Mouse (Mus musculus) kidney, adult 8-10 months (tissue): ENCODE measurements around the gene Olfr462.
"Not testable (repeated sequence)": the region's sequence is repeated elsewhere in the genome, so short reads cannot be mapped to it uniquely, and the experiment has no call there.

Experiments used
- DNase-seq, 2 experiments: peaks; one replicate each; pipeline ENCODE4 v3.0.0; 2022

The Olfr462 gene

GRCm38 (mm10) chr11:87892168-87892567 is at the start of gene Olfr462:
Gene Olfr462 (minus strand): TSS chr11:87892268.
- DNase-seq: no peak

- no peak for DNase-seq
These were observed 43.4 kb upstream of the Olfr462 start for GRCm38 (mm10) chr11:87935467-87935866.

- DNase-seq: no peak
These were observed 41.7 kb upstream of the Olfr462 start for GRCm38 (mm10) chr11:87933731-87934130.

- DNase-seq: no peak
These were observed 38.3 kb upstream of the Olfr462 start for GRCm38 (mm10) chr11:87930348-87930747.

GRCm38 (mm10) chr11:87920966-87921365 is 28.9 kb upstream of the Olfr462 start, which contains the start of gene Olfr464:
Gene Olfr464 (minus strand): TSS chr11:87920967.
- DNase-seq: no peak

- DNase-seq: no peak
These were observed 28.2 kb upstream of the Olfr462 start for GRCm38 (mm10) chr11:87920301-87920700.

- DNase-seq: no peak
These were observed 23.9 kb upstream of the Olfr462 start for GRCm38 (mm10) chr11:87916005-87916404.

- no peak for DNase-seq
These were observed 12.3 kb upstream of the Olfr462 start for GRCm38 (mm10) chr11:87904331-87904730.

GRCm38 (mm10) chr11:87897287-87897686 is 5.2 kb upstream of the Olfr462 start, which contains the start of gene Olfr463:
Gene Olfr463 (minus strand): TSS chr11:87897387.
- DNase-seq: no peak

- DNase-seq: no peak
These were observed 7.2 kb downstream of the Olfr462 start for GRCm38 (mm10) chr11:87884856-87885255.

- DNase-seq: no peak
These were observed 8.6 kb downstream of the Olfr462 start for GRCm38 (mm10) chr11:87883493-87883892.

- no peak for DNase-seq
These were observed 10.4 kb downstream of the Olfr462 start for GRCm38 (mm10) chr11:87881714-87882113.

- DNase-seq: no peak
These were observed 12.2 kb downstream of the Olfr462 start for GRCm38 (mm10) chr11:87879826-87880225.

- no peak for DNase-seq
These were observed 16.6 kb downstream of the Olfr462 start, which contains the start of gene Epx for GRCm38 (mm10) chr11:87875436-87875835. Gene Epx (minus strand): TSS chr11:87875536.

GRCm38 (mm10) chr11:87871766-87872165 is 20.3 kb downstream of the Olfr462 start:
- DNase-seq: no peak

GRCm38 (mm10) chr11:87870096-87870495 is 22.0 kb downstream of the Olfr462 start:
- DNase-seq: no peak

GRCm38 (mm10) chr11:87866891-87867290 is 25.2 kb downstream of the Olfr462 start:
- not testable (repeated sequence) for DNase-seq

GRCm38 (mm10) chr11:87862805-87863204 is 29.3 kb downstream of the Olfr462 start:
- no peak for DNase-seq

- DNase-seq: no peak
These were observed 31.6 kb downstream of the Olfr462 start for GRCm38 (mm10) chr11:87860426-87860825.

GRCm38 (mm10) chr11:87859273-87859672 is 32.8 kb downstream of the Olfr462 start:
- DNase-seq: no peak

GRCm38 (mm10) chr11:87854550-87854949 is 37.5 kb downstream of the Olfr462 start:
- no peak for DNase-seq

- peak in 1 of 2 experiments; percentile 6 for DNase-seq
These were observed 38.5 kb downstream of the Olfr462 start for GRCm38 (mm10) chr11:87853597-87853954.

GRCm38 (mm10) chr11:87852690-87853596 is 39.1 kb downstream of the Olfr462 start, which contains the start of gene Mks1:
Gene Mks1 (plus strand): TSS chr11:87853215.
- DNase-seq: peak; percentile 83 to 91

GRCm38 (mm10) chr11:87847884-87848283 is 44.2 kb downstream of the Olfr462 start:
- no peak for DNase-seq
